Mouse (Mus musculus): ENCODE data around the gene Nav3.

DNA sequence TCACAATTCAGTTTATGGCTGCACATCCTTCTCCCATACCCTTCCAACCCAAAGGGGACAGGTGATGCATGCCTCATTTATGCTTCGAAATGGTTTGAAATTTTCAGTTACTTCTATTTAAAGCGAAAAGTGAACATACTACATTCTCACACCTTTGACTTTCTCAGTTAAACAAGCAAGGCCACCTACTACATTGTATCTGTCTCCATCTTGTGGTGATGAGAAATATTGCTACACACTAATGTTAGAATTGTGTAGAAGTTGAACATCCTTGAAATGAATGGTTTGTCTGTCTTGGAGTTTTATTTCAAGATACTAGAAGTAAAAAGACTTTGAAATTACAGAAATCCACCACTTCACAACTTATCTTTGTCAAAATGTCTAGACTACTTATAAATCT lies 594.7 kb downstream of the Nav3 start:
- TF ChIP-seq POLR2A (IDR thresholded peaks at IDR 0.05; ENCODE audit: borderline replicate concordance, low read depth, low read length): no peak
- no peak for TF ChIP-seq CTCF (IDR thresholded peaks at IDR 0.05; ENCODE audit: low read depth, low read length)
